Mouse (Mus musculus) limb, embryonic 11.5 days (tissue): ENCODE results near the gene Trmt44. TPM values are rescaled to one million over a fixed set of nuclear protein-coding genes. Genes with fewer than 3 reads are reported as not detected.

ENCODE experiments used
- ATAC-seq: fragments of 200-750 bp; cut with Nextera tagmentation; 2 replicates; pipeline ENCODE4 v1.8.0; 2017; ENCODE audit warnings: low read depth; ENCODE audit not compliant: insufficient number of reproducible peaks, low FRiP score, low TSS enrichment
- DNase-seq: peaks from one replicate; pipeline ENCODE4 v3.0.0-alpha.2; 2015; ENCODE audit warnings: low spot score
- H3K27ac ChIP-seq: fragments of 300-500 bp; sonication (generic); replicated peaks from 2 replicates; pipeline ENCODE4 v1.5.1; 2014; ENCODE audit warnings: low read depth, mild to moderate bottlenecking, low read length
- H3K27me3 ChIP-seq: fragments of 300-500 bp; sonication (generic); 2 replicates; pipeline ENCODE4 v1.6.1; 2014; ENCODE audit warnings: mild to moderate bottlenecking, low read length, mixed read lengths; ENCODE audit not compliant: control insufficient read depth, insufficient read depth
- H3K36me3 ChIP-seq: fragments of 300-500 bp; sonication (generic); 2 replicates; pipeline ENCODE4 v1.6.1; 2014; ENCODE audit warnings: mild to moderate bottlenecking, low read length, moderate library complexity, mixed read lengths; ENCODE audit not compliant: control insufficient read depth, insufficient read depth
- H3K4me1 ChIP-seq: fragments of 300-500 bp; sonication (generic); 2 replicates; pipeline ENCODE4 v1.6.1; 2014; ENCODE audit warnings: low read length, mixed read lengths; ENCODE audit not compliant: control insufficient read depth, insufficient read depth
- H3K4me2 ChIP-seq: fragments of 300-500 bp; sonication (generic); 2 replicates; pipeline ENCODE4 v1.6.1; 2014; ENCODE audit warnings: low read depth, mild to moderate bottlenecking, moderate library complexity; ENCODE audit not compliant: severe bottlenecking
- H3K4me3 ChIP-seq: fragments of 300-500 bp; sonication (generic); 2 replicates; pipeline ENCODE4 v1.5.1; 2014; ENCODE audit warnings: low read depth, low read length
- H3K9ac ChIP-seq: fragments of 300-500 bp; sonication (generic); 2 replicates; pipeline ENCODE4 v1.6.1; 2014; ENCODE audit warnings: mild to moderate bottlenecking, low read length
- H3K9me3 ChIP-seq: fragments of 300-500 bp; sonication (generic); 2 replicates; pipeline ENCODE4 v1.6.1; 2016; ENCODE audit warnings: low read length; ENCODE audit not compliant: control insufficient read depth
- WGBS: fragments of 180-500 bp; shearing (Covaris S2); extraction: QIAGEN DNeasy Blood & Tissue Kit; methylation state at CpG from one replicate; pipeline ENCODE4 v1.1.7; 2014; 5-methylcytosine and 5-hydroxymethylcytosine counted together
- polyA plus RNA-seq: library from polyadenylated mRNA; unstranded; fragments of >200 nt; fragmentation: Nextera tagmentation; extraction: Ambion mirVana; gene quantifications from 2 replicates; pipeline ENCODE4 v1.2.1, GENCODE M21; 2014

Gene Trmt44
- polyA plus RNA-seq, 1 experiment from 2014 or later: 11.2 TPM

GRCm38 (mm10) chr5:35609971-35610370 is 35.1 kb upstream of the Trmt44 start:
- DNase-seq (no peak), ATAC-seq (no peak)
- Histone ChIP-seq H3K9me3 (no peaks in the 10 kb centered on the region), H3K36me3 (no peaks in the 10 kb centered on the region), H3K4me2 (no peak overlapping the region), H3K4me3 (no peak overlapping the region), H3K4me1 (peaks cover 3% of the 10 kb centered on the region; the same call in 1 of the 2 replicates), H3K9ac (no peak overlapping the region), H3K27ac (no peak overlapping the region), H3K27me3 (no peaks in the 10 kb centered on the region)
- WGBS: 79% methylated on average over 2 of the region's 2 CpGs

GRCm38 (mm10) chr5:35609381-35609780 is 34.5 kb upstream of the Trmt44 start:
- DNase-seq (peak; percentile 64), ATAC-seq (peak; percentile 81)
- Histone ChIP-seq H3K27ac (no peak overlapping the region; the same call in 1 of the 2 replicates), H3K36me3 (no peaks in the 10 kb centered on the region), H3K4me3 (no peak overlapping the region), H3K9ac (no peak overlapping the region), H3K4me1 (peaks cover 3% of the 10 kb centered on the region; the same call in 1 of the 2 replicates), H3K9me3 (no peaks in the 10 kb centered on the region), H3K4me2 (no peak overlapping the region), H3K27me3 (no peaks in the 10 kb centered on the region)
- WGBS: 48% methylated on average over 12 of the region's 12 CpGs

GRCm38 (mm10) chr5:35608559-35608958 is 33.7 kb upstream of the Trmt44 start:
- no peak overlapping the region for H3K27ac ChIP-seq
- no peak overlapping the region for H3K9ac ChIP-seq
- no peak overlapping the region for H3K4me3 ChIP-seq
- no peaks in the 10 kb centered on the region for H3K36me3 ChIP-seq
- WGBS: 80% methylated on average over 5 of the region's 5 CpGs
- no peak overlapping the region for H3K4me2 ChIP-seq
- H3K9me3 ChIP-seq: no peaks in the 10 kb centered on the region
- H3K27me3 ChIP-seq: no peaks in the 10 kb centered on the region
- ATAC-seq (no peak), DNase-seq (no peak)
- H3K4me1 ChIP-seq: peaks cover 3% of the 10 kb centered on the region; the same call in 1 of the 2 replicates

GRCm38 (mm10) chr5:35607784-35608183 is 32.9 kb upstream of the Trmt44 start:
- Histone ChIP-seq H3K9ac (no peak overlapping the region), H3K36me3 (no peaks in the 10 kb centered on the region), H3K4me1 (peaks cover 3% of the 10 kb centered on the region; the same call in 1 of the 2 replicates), H3K4me3 (no peak overlapping the region), H3K4me2 (no peak overlapping the region), H3K27me3 (no peaks in the 10 kb centered on the region), H3K27ac (no peak overlapping the region), H3K9me3 (no peaks in the 10 kb centered on the region)
- 86% methylated on average over 6 of the region's 7 CpGs for WGBS
- no peak for ATAC-seq
- no peak for DNase-seq

- Histone ChIP-seq H3K27me3 (no peaks in the 10 kb centered on the region), H3K4me3 (no peak overlapping the region), H3K4me2 (no peak overlapping the region), H3K9ac (no peak overlapping the region), H3K4me1 (peaks cover 3% of the 10 kb centered on the region; the same call in 1 of the 2 replicates), H3K36me3 (no peaks in the 10 kb centered on the region), H3K27ac (no peak overlapping the region), H3K9me3 (no peaks in the 10 kb centered on the region)
- 86% methylated on average over 7 of the region's 7 CpGs for WGBS
- no peak for DNase-seq
- no peak for ATAC-seq
Observed at GRCm38 (mm10) chr5:35606800-35607199, 31.9 kb upstream of the Trmt44 start.

GRCm38 (mm10) chr5:35605355-35605754 is 30.5 kb upstream of the Trmt44 start:
- Histone ChIP-seq H3K9me3 (no peaks in the 10 kb centered on the region), H3K27me3 (no peaks in the 10 kb centered on the region), H3K4me3 (no peak overlapping the region), H3K4me2 (no peak overlapping the region), H3K36me3 (no peaks in the 10 kb centered on the region), H3K9ac (no peak overlapping the region), H3K4me1 (peaks cover 3% of the 10 kb centered on the region; the same call in 1 of the 2 replicates), H3K27ac (no peak overlapping the region)
- 86% methylated on average over 7 of the region's 7 CpGs for WGBS
- DNase-seq: no peak
- ATAC-seq: no peak

GRCm38 (mm10) chr5:35601526-35601925 is 26.7 kb upstream of the Trmt44 start:
- Histone ChIP-seq H3K9ac (no peak overlapping the region), H3K9me3 (no peaks in the 10 kb centered on the region), H3K36me3 (peaks cover 2% of the 10 kb centered on the region; the same call in 1 of the 2 replicates), H3K27ac (no peak overlapping the region), H3K4me2 (no peak overlapping the region), H3K4me1 (no peaks in the 10 kb centered on the region), H3K4me3 (no peak overlapping the region), H3K27me3 (no peaks in the 10 kb centered on the region)
- ATAC-seq (no peak), DNase-seq (no peak)
- WGBS: 86% methylated on average over 8 of the region's 8 CpGs

- no peak overlapping the region for H3K4me3 ChIP-seq
- DNase-seq (no peak), ATAC-seq (no peak)
- H3K4me2 ChIP-seq: no peak overlapping the region
- H3K9me3 ChIP-seq: no peaks in the 10 kb centered on the region
- peaks cover 2% of the 10 kb centered on the region; the same call in 1 of the 2 replicates for H3K36me3 ChIP-seq
- H3K4me1 ChIP-seq: no peaks in the 10 kb centered on the region
- WGBS: 89% methylated on average over 11 of the region's 11 CpGs
- H3K27me3 ChIP-seq: no peaks in the 10 kb centered on the region
- no peak overlapping the region for H3K9ac ChIP-seq
- H3K27ac ChIP-seq: 0 out of 2 replicates have a peak overlapping the region, but pooled peaks have one; percentile 8
Observed at GRCm38 (mm10) chr5:35600233-35600632, 25.4 kb upstream of the Trmt44 start.
